Mouse (Mus musculus) limb, embryonic 10.5 days (tissue): ENCODE measurements around the gene Npr3. TPM values are rescaled to one million over a fixed set of nuclear protein-coding genes. Genes with fewer than 3 reads are reported as not detected.

ENCODE experiments used
- DNase-seq: peaks from one replicate; pipeline ENCODE4 v3.0.0-alpha.2; 2017; ENCODE audit warnings: low spot score
- H3K27ac ChIP-seq: fragments of 300-500 bp; sonication (generic); 2 replicates; pipeline ENCODE4 v1.5.1; 2016; ENCODE audit warnings: mild to moderate bottlenecking
- H3K27me3 ChIP-seq: fragments of 300-500 bp; sonication (generic); 2 replicates; pipeline ENCODE4 v1.6.1; 2016; ENCODE audit warnings: low read depth, mild to moderate bottlenecking; ENCODE audit not compliant: poor library complexity, severe bottlenecking
- H3K36me3 ChIP-seq: fragments of 300-500 bp; sonication (generic); 2 replicates; pipeline ENCODE4 v1.6.1; 2016; ENCODE audit warnings: mild to moderate bottlenecking, moderate library complexity
- H3K4me1 ChIP-seq: fragments of 300-500 bp; sonication (generic); 2 replicates; pipeline ENCODE4 v1.6.1; 2016
- H3K4me3 ChIP-seq: fragments of 300-500 bp; sonication (generic); 2 replicates; pipeline ENCODE4 v1.5.1; 2016; ENCODE audit warnings: mild to moderate bottlenecking, moderate library complexity
- H3K9me3 ChIP-seq: fragments of 300-500 bp; sonication (generic); replicated peaks from 2 replicates; pipeline ENCODE4 v1.6.1; 2016; ENCODE audit warnings: mild to moderate bottlenecking
- WGBS: fragments of 180-500 bp; shearing (Covaris S2); methylation state at CpG from one replicate; pipeline ENCODE4 v1.1.7; 2016; 5-methylcytosine and 5-hydroxymethylcytosine counted together
- polyA plus RNA-seq: library from polyadenylated mRNA; unstranded; fragments of >200 nt; fragmentation: Nextera tagmentation; extraction: Ambion mirVana; gene quantifications from 2 replicates; pipeline ENCODE4 v1.2.1, GENCODE M21; 2016

Npr3 gene
- polyA plus RNA-seq, 1 experiment from 2014 or later, result 1.7 TPM

DNA sequence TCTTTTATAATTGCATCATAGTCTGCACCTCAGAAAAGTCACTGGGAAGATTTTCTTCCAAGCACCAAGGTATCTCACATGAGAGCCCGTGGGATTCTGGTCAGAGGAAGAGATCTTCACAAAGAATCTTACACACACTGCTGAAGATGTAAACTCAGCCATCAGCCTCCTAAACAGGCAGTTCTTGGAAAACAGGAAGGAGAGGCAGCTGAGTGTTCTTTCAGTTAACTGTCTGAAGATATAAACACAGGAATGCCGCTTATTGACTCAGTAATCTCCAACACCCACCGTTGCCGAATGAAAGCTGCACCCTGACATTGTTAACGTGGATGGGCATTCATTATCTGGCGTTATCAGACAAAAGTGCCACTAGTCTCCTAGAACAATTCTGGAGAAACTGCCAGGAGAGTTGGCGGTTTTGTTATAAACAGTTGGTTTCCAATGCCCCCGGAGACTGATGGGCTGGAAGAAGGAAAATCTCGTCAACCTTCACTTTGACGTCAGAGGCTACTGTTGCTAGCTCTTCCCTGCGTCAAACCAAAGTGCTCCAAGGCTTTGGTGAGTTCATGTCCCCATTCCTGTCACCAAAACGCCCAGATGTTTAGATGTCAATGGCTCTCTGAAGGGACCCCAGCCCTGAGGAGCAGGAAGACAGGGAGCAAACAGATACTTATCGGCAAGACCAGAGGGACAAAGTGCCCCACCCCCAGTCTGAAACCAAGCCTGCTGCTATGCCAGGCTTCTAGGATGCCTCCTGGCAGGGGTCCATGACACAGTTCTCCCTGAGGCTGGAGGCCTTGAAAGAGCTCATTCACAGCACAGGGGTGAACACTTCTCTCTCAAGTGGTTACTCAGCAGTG lies 105.0 kb downstream of the Npr3 start:
- Histone ChIP-seq H3K36me3 (no peaks in the 10 kb centered on the region), H3K4me1 (peaks cover 7% of the 10 kb centered on the region; the same call in 1 of the 2 replicates), H3K27me3 (no peaks in the 10 kb centered on the region), H3K9me3 (no peaks in the 10 kb centered on the region), H3K27ac (no peak overlapping the region), H3K4me3 (no peak overlapping the region)
- DNase-seq, result no peak
- WGBS, result 62% methylated on average over 13 of the region's 13 CpGs

DNA sequence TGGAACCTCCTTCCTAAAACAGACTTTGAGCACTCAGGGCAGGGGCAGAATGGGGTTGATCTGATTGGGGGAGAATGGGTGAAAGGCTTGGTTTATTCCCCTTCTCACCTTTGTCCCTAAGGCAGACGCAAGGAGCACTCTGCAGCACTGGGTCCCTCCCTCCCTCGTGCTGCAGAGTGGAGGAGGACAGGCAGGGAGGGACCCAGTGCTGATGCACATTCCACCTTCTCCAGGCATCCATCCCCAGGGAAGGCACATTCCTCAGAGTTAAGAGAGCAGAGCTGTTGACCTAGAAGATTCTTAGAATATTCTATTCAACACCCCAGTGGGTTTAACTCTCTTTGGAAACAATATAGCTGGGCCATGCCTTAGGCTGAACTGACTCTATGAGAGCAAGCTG lies 112.5 kb downstream of the Npr3 start:
- H3K4me1 ChIP-seq, result no peaks in the 10 kb centered on the region
- H3K27ac ChIP-seq, result no peak overlapping the region
- DNase-seq, result no peak
- no peaks in the 10 kb centered on the region for H3K27me3 ChIP-seq
- no peaks in the 10 kb centered on the region for H3K36me3 ChIP-seq
- no peaks in the 10 kb centered on the region for H3K9me3 ChIP-seq
- no peak overlapping the region for H3K4me3 ChIP-seq
- WGBS, result 31% methylated on average over 2 of the region's 2 CpGs

Other genes with a start within 250 kb of the Npr3 start
- 970 and 1,039 TPM in 2 replicates for gene Sub1, start 89.7 kb upstream of the Npr3 start, polyA plus RNA-seq
- gene Zfr, start 210.5 kb upstream of the Npr3 start, polyA plus RNA-seq, result 120 and 126 TPM in 2 replicates